Mouse (Mus musculus) mammary gland, adult 2 months (tissue): ENCODE results near the gene Gstt4. TPM values are rescaled to one million over a fixed set of nuclear protein-coding genes. Genes with fewer than 3 reads are reported as not detected.

ENCODE experiments used
- polyA plus RNA-seq: library from polyadenylated mRNA; depleted of rRNA; stranded (reverse); fragments of >200 nt; gene quantifications from 2 replicates; pipeline ENCODE4 v1.2.3, GENCODE M21; 2012; ENCODE audit warnings: low replicate concordance; rRNA removed

Gene Gstt4
- polyA plus RNA-seq = 0.13 TPM in 1 of 2 replicates, not detected in the other

GRCm38 (mm10) chr10:75822443-75822842 is at the start of gene Gstt4:
Gstt4 (minus strand) TSS chr10:75822543.

GRCm38 (mm10) chr10:75859786-75860470 is 37.6 kb upstream of the Gstt4 start, which contains the start of gene Mif:
Mif (minus strand) TSS chr10:75860240.

GRCm38 (mm10) chr10:75837248-75837759 is 15.0 kb upstream of the Gstt4 start, which contains the start of gene Gstt2:
Gstt2 (minus strand) TSS chr10:75837424.

GRCm38 (mm10) chr10:75798176-75798696 is 24.1 kb downstream of the Gstt4 start, which contains the start of gene Gstt1:
Gstt1 (minus strand) TSS chr10:75798584.

GRCm38 (mm10) chr10:75780769-75781578 is 41.4 kb downstream of the Gstt4 start, which contains the start of the genes Gm20441 and Gstt3:
Gm20441 (minus strand) TSS chr10:75780954.
Gstt3 (minus strand) TSS chr10:75781414.

GRCm38 (mm10) chr10:75772795-75773664 is 49.3 kb downstream of the Gstt4 start, which contains the start of gene Ddt:
Ddt (minus strand) TSS chr10:75773414.

Other genes with a start within 250 kb of the Gstt4 start
- gene Ggt5, start 233.2 kb downstream of the Gstt4 start, polyA plus RNA-seq = 110 and 156 TPM in 2 replicates
- 20.4 and 23.4 TPM in 2 replicates for gene Susd2, start 178.5 kb downstream of the Gstt4 start, polyA plus RNA-seq
- gene Cabin1, start 58.2 kb downstream of the Gstt4 start, polyA plus RNA-seq = 44.9 and 71.1 TPM in 2 replicates
- gene Ddt, start 49.1 kb downstream of the Gstt4 start, polyA plus RNA-seq = 124 and 130 TPM in 2 replicates
- 0.80 TPM in 1 of 2 replicates, not detected in the other for gene Gm20441, start 41.6 kb downstream of the Gstt4 start, polyA plus RNA-seq
- 29.5 and 31.8 TPM in 2 replicates for gene Gstt3, start 41.1 kb downstream of the Gstt4 start, polyA plus RNA-seq
- 102 and 142 TPM in 2 replicates for gene Gstt1, start 24.0 kb downstream of the Gstt4 start, polyA plus RNA-seq
- gene Gstt2, start 14.9 kb upstream of the Gstt4 start, polyA plus RNA-seq = 154 and 183 TPM in 2 replicates
- gene Mif, start 37.7 kb upstream of the Gstt4 start, polyA plus RNA-seq = 840 and 1,446 TPM in 2 replicates
- 3.8 and 13.0 TPM in 2 replicates for gene Derl3, start 70.9 kb upstream of the Gstt4 start, polyA plus RNA-seq
- gene Smarcb1, start 99.1 kb upstream of the Gstt4 start, polyA plus RNA-seq = 38.7 and 48.1 TPM in 2 replicates
- gene Chchd10, start 110.6 kb upstream of the Gstt4 start, polyA plus RNA-seq = 802 and 1,034 TPM in 2 replicates
- 32.1 and 37.9 TPM in 2 replicates for gene Mmp11, start 114.0 kb upstream of the Gstt4 start, polyA plus RNA-seq
- gene Gm867, start 118.1 kb upstream of the Gstt4 start, polyA plus RNA-seq = 0.37 TPM in 1 of 2 replicates, not detected in the other
- gene Vpreb3, start 120.5 kb upstream of the Gstt4 start, polyA plus RNA-seq = 42.7 and 65.7 TPM in 2 replicates
- gene Gm5134, start 132.0 kb upstream of the Gstt4 start, polyA plus RNA-seq = 0.27 and 0.53 TPM in 2 replicates
- 5.6 and 6.7 TPM in 2 replicates for gene Zfp280b, start 210.1 kb upstream of the Gstt4 start, polyA plus RNA-seq